Mouse (Mus musculus) inflammation-experienced regulatory T-cells (primary cell): Measurements from ENCODE around the gene Cbx4. TPM values are rescaled to one million over a fixed set of nuclear protein-coding genes. Genes with fewer than 3 reads are reported as not detected.

Source experiments
- polyA plus RNA-seq, 2 experiments: library from polyadenylated mRNA; unstranded; fragments of 100-300 nt; shearing (Covaris generic); gene quantifications; one replicate each; pipeline ENCODE4 v1.2.1; 2017

Gene Cbx4
- polyA plus RNA-seq: 10 to 100 TPM; 70.2 to 92.0 TPM

DNA sequence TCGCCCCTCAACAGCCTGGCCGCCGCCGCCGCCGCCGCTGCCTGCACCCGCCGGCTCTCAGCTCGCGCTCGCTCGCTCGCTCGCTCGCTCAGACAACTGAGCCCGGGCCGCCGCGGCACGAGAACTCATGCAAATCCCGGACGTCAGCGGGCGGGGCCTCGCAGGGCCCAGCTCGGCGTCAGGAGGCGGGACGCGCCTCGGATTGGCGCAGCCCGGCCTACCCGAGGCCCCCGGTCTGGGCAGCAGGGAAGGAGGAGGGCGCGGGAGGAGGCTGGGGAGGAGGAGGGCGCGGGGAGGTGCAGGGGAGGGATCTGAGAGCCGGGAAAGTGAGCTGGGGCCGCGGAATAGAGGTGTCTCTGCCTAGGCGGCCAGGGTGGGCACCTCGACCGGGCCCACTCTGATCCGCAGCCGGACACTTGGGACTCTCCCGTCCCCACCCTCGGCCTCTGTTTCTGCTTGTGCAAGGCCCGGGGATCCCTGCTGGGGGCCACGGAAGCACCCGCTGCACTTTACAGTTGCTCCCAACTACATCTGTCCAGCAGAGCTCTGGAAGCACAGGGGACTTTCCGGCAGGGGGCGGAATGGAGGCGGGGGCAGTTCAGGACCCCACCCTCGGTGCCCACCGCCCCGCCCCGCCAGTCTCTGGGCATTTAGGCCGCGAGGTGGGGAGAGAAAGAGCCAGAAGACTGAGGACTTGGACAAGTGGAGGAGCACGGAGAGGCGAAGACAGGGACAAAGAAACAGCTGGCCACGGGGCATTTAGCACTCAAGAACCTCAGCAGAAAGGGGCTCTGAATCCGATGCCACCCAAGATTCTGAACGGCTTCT is at the start of gene Cbx4:
Gene Cbx4 (minus strand): TSS at position 78 of the 828 bp plus-strand sequence.

DNA sequence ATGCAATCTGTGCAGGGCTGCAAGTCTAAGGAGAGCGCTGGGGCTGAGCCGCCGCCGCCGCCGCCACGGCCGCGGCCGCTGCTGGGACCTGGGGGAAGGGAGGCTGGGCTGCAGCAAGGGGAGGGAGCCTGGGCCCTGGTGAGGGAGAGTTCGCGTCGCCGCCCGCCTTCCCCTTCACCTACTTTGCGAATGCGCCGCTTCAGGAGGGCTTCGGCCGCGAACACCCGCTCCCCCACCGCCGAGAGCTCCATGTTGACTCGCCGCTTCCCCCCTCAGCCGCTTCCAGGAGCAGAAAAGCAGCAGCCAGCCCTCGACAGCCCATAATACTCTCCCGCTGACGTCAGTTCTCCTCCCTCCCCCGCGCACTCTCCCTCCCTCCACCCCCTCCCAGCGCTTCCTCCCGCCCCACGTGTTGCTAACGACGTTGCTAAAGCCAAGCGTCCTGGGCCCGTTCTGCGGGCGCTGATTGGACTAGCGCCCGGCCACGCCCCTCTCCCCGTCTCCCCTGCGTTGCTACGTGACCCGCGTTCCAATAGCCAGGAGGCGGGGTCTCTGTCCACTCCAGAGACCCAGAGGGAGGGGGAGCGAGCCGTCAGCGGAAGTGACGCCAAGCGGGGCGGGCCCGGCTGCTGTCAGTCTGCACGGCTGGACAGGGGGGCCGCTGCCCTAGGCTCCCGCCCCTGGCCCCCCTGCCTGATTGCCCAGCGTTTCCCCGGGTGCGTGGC is 45.3 kb downstream of the Cbx4 start, which contains the start of gene Cbx8:
Gene Cbx8 (minus strand): TSS at position 370 of the 725 bp plus-strand sequence.

Other genes starting within 250 kb of the Cbx4 start
- 1 to 10 TPM in 1 of 2 experiments, under 1 TPM in 1; 0.59 to 8.5 TPM for gene Rbfox3, start 174.6 kb downstream of the Cbx4 start, polyA plus RNA-seq
- not detected for gene Enpp7, start 98.0 kb downstream of the Cbx4 start, polyA plus RNA-seq
- gene Cbx2, start 63.3 kb downstream of the Cbx4 start, polyA plus RNA-seq: 1 to 10 TPM; 5.2 to 8.4 TPM
- 10 to 100 TPM; 14.9 to 15.3 TPM for gene Cbx8, start 45.3 kb downstream of the Cbx4 start, polyA plus RNA-seq
- under 1 TPM; 0.76 to 0.98 TPM for gene Tbc1d16, start 142.3 kb upstream of the Cbx4 start, polyA plus RNA-seq
- 1 to 10 TPM; 1.8 to 2.0 TPM for gene Ccdc40, start 142.4 kb upstream of the Cbx4 start, polyA plus RNA-seq
- gene Gaa, start 181.7 kb upstream of the Cbx4 start, polyA plus RNA-seq: 10 to 100 TPM; 23.0 to 26.4 TPM
- 100 to 1,000 TPM; 255 to 273 TPM for gene Eif4a3, start 213.9 kb upstream of the Cbx4 start, polyA plus RNA-seq
- under 1 TPM in 1 of 2 experiments, not detected in 1; 0.15 TPM for gene Card14, start 221.5 kb upstream of the Cbx4 start, polyA plus RNA-seq